Mouse (Mus musculus) limb, embryonic 11.5 days (tissue): ENCODE results near the gene Rdh14. TPM values are rescaled to one million over a fixed set of nuclear protein-coding genes. Genes with fewer than 3 reads are reported as not detected.

Source experiments
- ATAC-seq: fragments of 200-750 bp; cut with Nextera tagmentation; 2 replicates; pipeline ENCODE4 v1.8.0; 2017; ENCODE audit warnings: low read depth; ENCODE audit not compliant: insufficient number of reproducible peaks, low FRiP score, low TSS enrichment
- DNase-seq: peaks from one replicate; pipeline ENCODE4 v3.0.0-alpha.2; 2015; ENCODE audit warnings: low spot score
- H3K27ac ChIP-seq: fragments of 300-500 bp; sonication (generic); replicated peaks from 2 replicates; pipeline ENCODE4 v1.5.1; 2014; ENCODE audit warnings: low read depth, mild to moderate bottlenecking, low read length
- H3K27me3 ChIP-seq: fragments of 300-500 bp; sonication (generic); 2 replicates; pipeline ENCODE4 v1.6.1; 2014; ENCODE audit warnings: mild to moderate bottlenecking, low read length, mixed read lengths; ENCODE audit not compliant: control insufficient read depth, insufficient read depth
- H3K36me3 ChIP-seq: fragments of 300-500 bp; sonication (generic); 2 replicates; pipeline ENCODE4 v1.6.1; 2014; ENCODE audit warnings: mild to moderate bottlenecking, low read length, moderate library complexity, mixed read lengths; ENCODE audit not compliant: control insufficient read depth, insufficient read depth
- H3K4me1 ChIP-seq: fragments of 300-500 bp; sonication (generic); 2 replicates; pipeline ENCODE4 v1.6.1; 2014; ENCODE audit warnings: low read length, mixed read lengths; ENCODE audit not compliant: control insufficient read depth, insufficient read depth
- H3K4me2 ChIP-seq: fragments of 300-500 bp; sonication (generic); 2 replicates; pipeline ENCODE4 v1.6.1; 2014; ENCODE audit warnings: low read depth, mild to moderate bottlenecking, moderate library complexity; ENCODE audit not compliant: severe bottlenecking
- H3K4me3 ChIP-seq: fragments of 300-500 bp; sonication (generic); 2 replicates; pipeline ENCODE4 v1.5.1; 2014; ENCODE audit warnings: low read depth, low read length
- H3K9ac ChIP-seq: fragments of 300-500 bp; sonication (generic); 2 replicates; pipeline ENCODE4 v1.6.1; 2014; ENCODE audit warnings: mild to moderate bottlenecking, low read length
- H3K9me3 ChIP-seq: fragments of 300-500 bp; sonication (generic); 2 replicates; pipeline ENCODE4 v1.6.1; 2016; ENCODE audit warnings: low read length; ENCODE audit not compliant: control insufficient read depth
- WGBS: fragments of 180-500 bp; shearing (Covaris S2); extraction: QIAGEN DNeasy Blood & Tissue Kit; methylation state at CpG from one replicate; pipeline ENCODE4 v1.1.7; 2014; 5-methylcytosine and 5-hydroxymethylcytosine counted together
- polyA plus RNA-seq: library from polyadenylated mRNA; unstranded; fragments of >200 nt; fragmentation: Nextera tagmentation; extraction: Ambion mirVana; gene quantifications from 2 replicates; pipeline ENCODE4 v1.2.1, GENCODE M21; 2014

The Rdh14 gene
- polyA plus RNA-seq, 1 experiment from 2014 or later = 31.6 TPM

DNA sequence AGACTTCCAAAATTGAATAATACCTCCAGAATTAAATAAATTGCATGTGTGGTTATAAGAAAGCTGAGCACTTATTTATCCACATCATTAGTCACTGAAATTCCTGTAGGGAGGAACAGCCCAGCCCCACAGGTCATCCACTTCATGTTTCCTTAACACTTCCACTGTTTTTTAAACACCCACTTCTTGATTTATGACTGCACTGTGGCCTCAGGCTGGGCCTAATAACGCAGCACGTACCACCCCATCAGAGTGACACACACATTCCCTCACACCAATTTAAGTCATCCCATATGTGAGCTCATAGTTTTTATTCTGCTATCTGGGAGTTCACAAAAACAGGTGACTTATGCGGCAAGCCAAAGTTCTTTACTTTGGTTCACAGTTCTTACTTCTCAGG is 31.8 kb downstream of the Rdh14 start:
- H3K4me1 ChIP-seq = no peaks in the 10 kb centered on the region

DNA sequence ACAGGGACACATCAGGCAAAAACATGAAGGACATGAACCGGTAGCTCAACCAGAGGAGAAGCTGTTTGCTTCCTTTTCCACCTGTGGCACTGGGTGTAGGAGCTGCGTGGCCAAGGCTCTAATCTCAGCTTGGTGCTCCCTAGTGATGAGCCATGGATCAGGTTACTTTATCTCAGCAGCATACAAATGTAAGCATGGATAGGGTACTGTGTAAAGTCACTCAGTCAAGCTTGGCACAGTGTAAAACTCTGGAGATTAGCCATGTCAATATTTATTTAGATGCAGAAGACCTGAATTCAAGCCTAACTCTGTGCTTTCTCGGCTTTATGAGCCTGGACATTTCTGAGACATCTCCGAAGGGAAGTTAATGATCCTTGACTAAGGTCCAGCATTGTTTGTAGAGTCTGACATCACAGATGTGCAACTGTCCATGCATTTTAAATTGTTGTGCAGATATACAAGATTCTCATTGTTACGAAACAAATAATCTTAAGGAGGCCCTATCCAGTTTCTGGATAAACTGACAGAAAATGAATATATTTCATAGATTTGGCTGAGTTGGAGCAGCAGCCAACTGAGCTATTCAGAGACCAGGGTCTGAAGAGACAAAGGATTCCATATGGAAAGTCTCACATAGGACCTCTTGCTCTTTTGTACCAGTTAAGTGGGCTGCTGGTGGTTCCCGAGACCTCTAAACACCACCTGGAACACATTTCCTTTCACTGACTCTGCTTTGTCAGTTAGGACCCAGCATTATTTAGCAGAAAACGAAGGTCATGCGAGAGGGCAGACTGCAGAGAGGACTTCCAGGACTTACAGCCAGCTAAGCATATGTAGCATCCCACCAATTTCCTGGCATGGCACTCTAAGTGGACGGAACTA is 35.7 kb downstream of the Rdh14 start:
- Histone ChIP-seq H3K27ac (no peak overlapping the region), H3K27me3 (no peaks in the 10 kb centered on the region), H3K9me3 (no peaks in the 10 kb centered on the region), H3K4me3 (no peak overlapping the region), H3K4me2 (no peak overlapping the region), H3K36me3 (no peaks in the 10 kb centered on the region), H3K4me1 (no peaks in the 10 kb centered on the region), H3K9ac (no peak overlapping the region)
- 54% methylated on average over 9 of the region's 9 CpGs for WGBS
- no peak for DNase-seq
- ATAC-seq = no peak

More for the DNA sequence above, 31.8 kb downstream of the Rdh14 start:
- Histone ChIP-seq H3K27me3 (no peaks in the 10 kb centered on the region), H3K27ac (no peak overlapping the region), H3K4me3 (no peak overlapping the region), H3K4me2 (no peak overlapping the region), H3K9me3 (no peaks in the 10 kb centered on the region), H3K9ac (no peak overlapping the region), H3K36me3 (no peaks in the 10 kb centered on the region)
- ATAC-seq = no peak
- WGBS = 19% methylated on average over 3 of the region's 3 CpGs
- peak; percentile 49 for DNase-seq

DNA sequence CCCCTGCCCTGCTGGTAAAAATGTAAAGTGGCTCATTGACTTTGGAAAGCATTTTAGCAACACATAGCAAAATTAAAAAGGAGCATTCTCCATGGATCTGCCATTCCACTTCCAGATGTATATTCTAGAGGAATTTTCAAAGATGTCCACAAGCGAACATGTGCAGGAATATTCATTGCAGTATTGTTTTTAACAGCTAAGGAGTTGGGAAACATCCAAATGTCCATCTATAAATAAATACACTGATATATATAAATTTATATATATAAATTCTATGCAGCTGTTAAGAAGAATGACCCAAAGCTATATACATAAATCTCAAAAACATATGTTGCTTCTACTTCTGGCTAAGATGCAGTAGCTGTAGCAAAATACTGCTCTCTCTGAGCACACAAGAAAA is 40.4 kb downstream of the Rdh14 start:
- Histone ChIP-seq H3K9ac (no peak overlapping the region), H3K9me3 (no peaks in the 10 kb centered on the region), H3K27ac (no peak overlapping the region), H3K4me3 (no peak overlapping the region), H3K4me1 (no peaks in the 10 kb centered on the region), H3K36me3 (no peaks in the 10 kb centered on the region), H3K27me3 (no peaks in the 10 kb centered on the region), H3K4me2 (no peak overlapping the region)
- no peak for DNase-seq
- 90% methylated on average over 1 of the region's 1 CpGs for WGBS
- ATAC-seq = no peak

DNA sequence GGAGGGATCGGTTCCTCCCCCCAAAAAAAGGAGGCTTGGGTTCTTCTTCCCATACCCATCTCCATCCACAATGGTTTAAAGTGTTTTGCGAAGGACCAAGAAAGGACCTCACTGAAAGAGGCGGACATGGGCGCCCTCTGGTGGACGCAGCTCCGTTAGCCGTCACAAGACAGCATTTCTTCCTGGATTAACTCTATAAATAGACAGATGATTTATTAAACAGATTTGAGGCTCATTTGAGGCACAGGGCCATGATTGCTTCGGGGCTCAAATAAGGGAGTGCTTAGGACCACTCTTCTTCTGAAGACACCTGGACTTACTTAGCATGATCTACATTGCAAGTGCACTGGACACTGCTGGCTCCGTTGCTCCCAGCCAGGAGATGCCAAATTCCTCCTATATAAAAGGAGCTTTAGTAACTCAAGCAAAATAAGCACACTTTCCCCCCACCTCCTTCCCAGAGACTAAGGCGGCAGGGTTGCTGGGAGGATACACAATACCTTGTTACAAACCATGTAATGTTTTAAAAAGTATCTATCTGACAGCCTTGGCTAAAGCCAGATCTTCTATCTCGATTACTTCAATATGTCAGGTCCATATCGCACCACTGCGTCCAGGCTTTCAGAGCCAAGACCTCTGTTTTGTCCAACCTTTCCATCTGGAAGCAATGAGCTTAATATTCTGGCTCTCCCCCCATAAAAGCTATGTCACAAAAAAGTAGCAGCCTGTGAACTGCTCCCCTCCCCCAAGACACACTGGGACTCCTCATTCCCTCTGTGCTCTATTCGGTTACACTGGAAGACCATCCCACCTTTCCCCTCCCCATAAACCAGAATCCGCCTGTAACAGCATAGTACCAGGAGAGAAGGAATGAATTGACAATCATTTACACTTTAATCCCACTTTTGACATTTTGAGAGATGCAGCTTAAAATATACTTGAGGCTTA is 47.8 kb downstream of the Rdh14 start:
- H3K27me3 ChIP-seq = no peaks in the 10 kb centered on the region
- H3K4me2 ChIP-seq = no peak overlapping the region
- DNase-seq (peak; percentile 92), ATAC-seq (peak; percentile 65; the same call in 1 of the 2 replicates)
- no peak overlapping the region for H3K4me3 ChIP-seq
- no peaks in the 10 kb centered on the region for H3K36me3 ChIP-seq
- H3K27ac ChIP-seq = no peak overlapping the region
- WGBS = 14% methylated on average over 15 of the region's 15 CpGs
- H3K4me1 ChIP-seq = no peaks in the 10 kb centered on the region
- H3K9ac ChIP-seq = no peak overlapping the region
- H3K9me3 ChIP-seq = no peaks in the 10 kb centered on the region

DNA sequence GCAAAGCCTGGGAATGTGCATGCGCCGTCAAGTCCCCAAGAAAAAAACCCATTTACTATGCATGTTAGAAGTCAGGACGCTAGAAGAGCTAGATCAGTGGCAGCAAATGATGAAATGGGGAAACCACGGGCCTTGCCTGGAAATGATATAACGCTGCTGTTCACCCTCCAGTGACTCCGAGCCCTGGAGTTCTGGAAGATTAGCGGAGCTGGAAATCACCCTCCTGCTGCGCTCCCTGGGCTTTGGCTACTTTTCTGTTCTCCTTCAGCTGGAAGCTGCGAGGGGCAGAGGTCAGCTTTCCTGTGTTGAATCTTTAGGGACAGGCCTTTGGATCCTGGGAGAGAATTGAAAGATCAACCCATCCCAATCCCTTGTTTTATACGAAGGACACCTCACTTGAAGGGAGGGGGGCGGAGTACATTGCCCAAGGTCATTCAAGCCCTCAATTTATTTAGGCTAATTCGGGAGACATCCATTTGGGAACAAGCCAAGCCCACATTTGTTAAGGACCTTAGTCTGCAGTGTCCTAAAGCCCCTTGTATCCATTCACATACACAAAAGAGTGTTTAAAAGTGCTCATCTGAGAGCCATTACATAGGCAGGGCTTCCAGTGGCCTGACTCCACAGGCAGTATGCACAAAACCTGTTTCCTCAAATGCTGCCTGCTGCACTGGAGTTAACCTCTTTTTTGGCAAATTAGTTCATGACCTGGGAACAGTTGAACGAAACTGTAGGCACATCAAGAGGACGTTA is 49.1 kb downstream of the Rdh14 start:
- Histone ChIP-seq H3K27me3 (no peaks in the 10 kb centered on the region), H3K4me2 (no peak overlapping the region), H3K4me1 (no peaks in the 10 kb centered on the region), H3K9ac (no peak overlapping the region), H3K36me3 (no peaks in the 10 kb centered on the region), H3K27ac (no peak overlapping the region), H3K9me3 (no peaks in the 10 kb centered on the region), H3K4me3 (no peak overlapping the region)
- DNase-seq = no peak
- no peak for ATAC-seq
- 40% methylated on average over 14 of the region's 14 CpGs for WGBS

Other genes starting within 250 kb of the Rdh14 start
- not detected in 2 replicates for gene Nt5c1b, start 20.8 kb upstream of the Rdh14 start, polyA plus RNA-seq